Mouse (Mus musculus) right cerebral cortex, postnatal 14 days (tissue): ENCODE measurements around the gene Exoc6.

Experiments
- DNase-seq: peaks from one replicate; pipeline ENCODE4 v3.0.0; 2022

The Exoc6 gene

DNA sequence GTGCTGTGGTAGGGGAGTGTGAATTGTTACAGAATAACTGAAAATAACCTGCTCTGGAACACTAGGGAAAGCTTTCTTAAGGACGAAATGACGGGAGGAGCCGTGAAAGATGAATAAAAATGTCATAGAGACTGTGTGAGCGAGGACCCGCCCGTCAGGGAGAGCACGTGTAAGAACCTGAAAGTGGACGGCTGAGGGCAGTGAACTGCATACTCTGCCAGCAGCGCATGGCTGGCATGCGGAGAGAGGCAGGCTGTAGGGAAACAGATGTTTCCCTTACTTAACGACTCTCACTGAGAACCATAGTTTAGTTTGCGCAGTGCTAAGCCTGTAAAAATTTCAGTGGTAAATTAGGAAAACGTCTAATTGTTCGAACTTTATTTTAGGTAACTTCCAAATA, 35.0 kb downstream of the Exoc6 start:
- DNase-seq = no peak

DNA sequence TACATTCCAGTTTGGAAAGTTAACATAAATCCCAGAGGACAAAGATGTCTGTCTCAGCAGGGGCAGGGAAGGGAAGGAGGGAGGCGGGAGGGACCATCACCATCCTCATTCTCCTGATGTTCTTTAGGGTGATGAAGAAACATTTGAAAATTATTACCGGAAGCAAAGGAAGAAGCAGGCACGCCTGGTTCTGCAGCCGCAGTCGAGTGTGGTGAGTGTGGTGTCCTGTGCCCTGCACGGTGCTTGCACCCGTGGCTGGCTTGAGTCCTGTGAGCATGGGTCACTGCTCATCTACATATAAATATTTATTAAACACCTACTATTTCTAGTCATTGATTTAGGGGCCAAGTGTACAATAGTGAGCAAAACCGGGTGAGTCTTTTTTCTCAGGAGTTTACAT, 35.5 kb downstream of the Exoc6 start:
- no peak for DNase-seq

DNA sequence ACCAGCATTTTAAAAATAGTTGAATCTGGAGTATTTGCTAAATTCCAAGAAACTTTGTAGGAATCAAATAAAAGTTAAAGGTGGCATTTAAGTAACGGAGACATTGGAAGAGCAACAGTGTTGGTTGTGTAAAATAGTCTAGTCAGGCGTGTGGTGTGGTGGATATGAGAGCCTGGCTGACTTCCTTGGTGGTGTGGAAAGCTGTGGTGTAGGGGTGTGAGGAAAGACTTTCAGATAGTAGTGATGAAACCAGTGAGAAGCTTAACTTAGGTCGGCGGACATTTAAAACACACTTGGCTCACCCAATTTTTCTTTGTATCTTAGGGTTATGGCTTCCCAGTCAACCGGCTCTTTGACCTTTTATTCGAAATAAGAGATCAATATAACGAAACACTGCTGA, 40.3 kb downstream of the Exoc6 start:
- no peak for DNase-seq

DNA sequence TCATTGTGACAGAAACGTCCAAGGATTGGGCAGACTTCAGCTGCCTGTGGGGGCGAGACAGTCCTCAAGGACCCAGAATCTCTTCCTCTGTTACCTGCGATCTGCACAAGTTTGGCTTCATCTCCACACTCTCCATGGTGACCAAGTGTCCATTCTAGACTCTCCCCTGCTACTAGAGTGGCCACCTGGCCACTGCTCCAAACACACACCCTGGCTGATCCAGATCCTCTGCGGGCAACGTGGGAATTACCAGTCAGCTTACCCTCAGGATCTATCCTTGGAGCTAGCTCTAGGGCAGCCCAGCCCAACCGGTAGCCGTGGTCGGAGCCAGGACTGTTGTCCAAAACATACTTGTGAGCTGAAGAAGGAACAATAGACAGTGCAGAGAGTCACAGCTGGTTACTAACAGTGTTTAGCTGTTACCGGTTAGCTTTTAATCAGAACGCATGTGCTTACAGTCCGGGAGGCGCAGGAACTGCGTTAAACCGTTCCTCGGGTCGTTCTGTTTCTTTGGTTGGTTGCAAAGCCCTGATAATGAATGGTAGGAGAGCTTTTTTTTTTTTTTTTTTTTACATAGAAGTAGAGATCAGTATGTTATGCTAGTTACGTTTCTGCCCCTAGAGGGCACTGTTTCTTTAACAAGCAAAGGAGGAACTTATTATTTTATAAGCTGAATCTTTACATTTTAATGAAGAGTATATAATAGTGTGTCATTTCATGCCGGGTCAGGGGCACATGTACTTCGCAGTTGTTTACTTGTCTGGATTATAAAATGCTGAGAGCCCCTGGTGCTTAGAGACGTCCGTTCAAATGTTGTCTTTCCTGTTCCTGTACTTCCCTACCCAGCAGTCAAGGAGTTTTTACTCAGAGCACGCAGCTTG, 52.0 kb downstream of the Exoc6 start:
- no peak for DNase-seq

DNA sequence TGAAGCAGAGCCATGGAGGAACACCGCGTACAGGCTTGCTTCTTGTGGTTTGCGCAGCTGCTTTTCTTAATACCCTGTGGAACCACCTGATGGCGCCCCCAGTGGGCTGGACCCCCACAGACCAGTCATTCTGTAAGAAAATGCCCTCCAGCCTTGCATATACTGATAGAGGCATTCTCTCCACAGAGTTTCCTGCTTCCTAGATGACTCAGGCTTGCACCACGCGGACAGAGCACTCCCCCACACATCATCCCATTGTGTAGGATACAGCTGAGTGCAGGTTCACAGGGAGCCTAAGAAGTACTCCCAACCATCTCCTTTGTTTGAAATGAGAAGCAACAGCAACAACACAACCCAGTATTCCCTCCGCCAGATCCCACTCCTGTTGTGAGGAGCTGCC, 59.8 kb downstream of the Exoc6 start:
- DNase-seq = no peak

DNA sequence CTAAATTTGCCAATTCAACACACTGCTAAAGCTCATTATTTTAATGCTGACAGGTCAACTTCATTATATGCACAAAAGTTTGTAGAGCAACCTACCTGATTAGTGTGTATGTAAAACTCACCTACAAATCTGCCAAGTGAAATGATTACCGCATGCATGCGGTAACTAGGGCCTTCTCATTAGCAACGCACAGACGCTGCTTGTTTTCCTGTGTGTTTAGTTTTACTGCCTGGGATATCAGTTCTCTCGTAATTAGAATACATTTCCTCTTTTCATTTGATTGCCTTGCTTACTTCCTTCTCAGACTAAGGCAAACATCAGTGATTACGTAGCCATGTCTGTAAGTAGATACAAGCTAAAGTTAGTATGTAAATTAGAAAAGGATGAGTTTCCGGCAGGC, 62.7 kb downstream of the Exoc6 start:
- no peak for DNase-seq

DNA sequence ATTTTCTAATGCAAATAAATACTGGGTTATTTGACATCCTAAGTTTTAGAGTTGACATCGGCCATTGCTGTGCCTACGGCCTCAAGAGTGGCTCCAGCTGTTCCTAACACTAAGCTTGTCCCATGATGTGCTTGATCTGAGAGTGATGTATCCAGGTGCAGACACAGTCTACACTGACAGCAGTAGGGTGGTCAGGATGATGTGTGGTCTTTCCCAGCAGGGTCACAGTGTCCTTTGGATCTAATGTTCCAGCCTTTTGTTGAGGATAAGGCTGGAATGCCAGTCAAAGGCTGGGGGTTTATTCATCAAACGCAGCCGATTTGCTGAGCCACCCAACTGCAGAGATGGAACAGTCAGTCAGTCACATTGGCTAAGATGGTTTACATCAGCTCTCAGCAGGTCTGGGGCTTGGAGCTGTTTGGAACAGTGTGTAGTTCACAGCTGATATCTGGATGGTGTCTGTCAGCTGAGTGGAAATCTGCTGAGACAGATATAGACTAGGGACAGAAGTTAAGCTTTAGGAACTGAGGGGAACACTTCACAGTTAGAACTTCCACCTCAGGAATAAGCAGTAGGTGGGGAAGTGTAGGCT, 64.9 kb downstream of the Exoc6 start:
- DNase-seq = no peak

DNA sequence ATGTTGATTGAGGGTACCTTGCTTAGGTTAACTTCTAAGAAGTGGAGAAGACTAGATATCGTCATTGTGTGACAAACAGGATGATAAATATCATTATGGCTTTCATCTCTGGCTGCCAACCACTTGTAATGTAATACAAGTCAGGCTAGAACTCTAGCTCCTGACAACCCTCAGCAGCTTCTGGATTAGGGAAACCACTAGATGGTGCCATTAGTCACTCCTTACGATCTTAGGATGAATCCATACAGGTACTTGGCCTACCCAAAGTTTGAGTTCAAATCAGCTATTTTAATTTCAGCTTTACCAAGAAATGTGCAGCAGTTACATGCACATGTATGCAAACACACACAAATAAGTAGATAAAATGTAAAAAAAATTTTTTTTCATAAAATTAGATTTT, 97.8 kb downstream of the Exoc6 start:
- no peak for DNase-seq

DNA sequence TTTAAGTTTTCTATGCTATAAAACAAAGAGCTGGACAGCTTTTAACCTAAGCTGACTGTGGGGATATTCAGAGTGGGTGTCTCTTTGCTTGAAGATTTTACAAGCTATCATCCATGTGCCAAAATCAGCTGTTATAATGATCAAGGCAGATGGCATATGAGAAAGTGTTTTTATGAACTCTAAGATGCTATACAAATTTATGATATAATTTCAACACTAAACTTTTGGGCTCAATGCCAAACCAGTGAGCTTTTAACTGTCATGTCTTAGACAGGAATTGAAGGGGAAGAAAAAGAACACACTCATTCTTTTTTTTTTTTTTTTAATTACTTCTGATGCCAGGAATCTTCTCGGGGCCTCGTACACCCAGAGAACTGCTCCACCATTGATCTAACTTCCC, 100.3 kb downstream of the Exoc6 start:
- DNase-seq = no peak

- DNase-seq = no peak
These were observed 103.8 kb downstream of the Exoc6 start for GRCm38 (mm10) chr19:37654012-37654411.

GRCm38 (mm10) chr19:37656441-37656840, 106.2 kb downstream of the Exoc6 start:
- no peak for DNase-seq

DNA sequence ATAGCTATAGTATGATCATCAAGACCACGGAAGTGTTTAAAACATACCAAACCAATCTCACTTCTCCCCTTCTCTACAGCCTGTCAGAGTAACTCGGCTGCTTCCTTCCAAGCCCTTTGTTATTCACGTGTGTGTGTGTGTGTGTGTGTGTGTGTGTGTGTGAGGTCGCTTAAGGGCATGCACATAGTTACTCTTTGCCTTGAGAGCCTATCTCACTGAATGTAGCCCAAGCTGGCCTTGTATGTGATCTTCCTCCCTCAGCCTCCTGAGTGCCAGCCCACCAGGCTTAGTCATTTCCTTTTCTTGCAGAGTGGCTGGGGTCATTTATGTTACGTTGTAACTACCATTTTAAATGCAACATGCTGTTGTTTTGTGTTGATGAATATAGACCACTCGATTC, 115.0 kb downstream of the Exoc6 start:
- DNase-seq = no peak

GRCm38 (mm10) chr19:37667855-37668594, 117.8 kb downstream of the Exoc6 start:
- DNase-seq = no peak

- no peak for DNase-seq
These were observed 118.4 kb downstream of the Exoc6 start for GRCm38 (mm10) chr19:37668657-37669056.

GRCm38 (mm10) chr19:37669486-37669885, 119.3 kb downstream of the Exoc6 start:
- no peak for DNase-seq

- DNase-seq = no peak
These were observed 123.2 kb downstream of the Exoc6 start for GRCm38 (mm10) chr19:37673393-37673792.

DNA sequence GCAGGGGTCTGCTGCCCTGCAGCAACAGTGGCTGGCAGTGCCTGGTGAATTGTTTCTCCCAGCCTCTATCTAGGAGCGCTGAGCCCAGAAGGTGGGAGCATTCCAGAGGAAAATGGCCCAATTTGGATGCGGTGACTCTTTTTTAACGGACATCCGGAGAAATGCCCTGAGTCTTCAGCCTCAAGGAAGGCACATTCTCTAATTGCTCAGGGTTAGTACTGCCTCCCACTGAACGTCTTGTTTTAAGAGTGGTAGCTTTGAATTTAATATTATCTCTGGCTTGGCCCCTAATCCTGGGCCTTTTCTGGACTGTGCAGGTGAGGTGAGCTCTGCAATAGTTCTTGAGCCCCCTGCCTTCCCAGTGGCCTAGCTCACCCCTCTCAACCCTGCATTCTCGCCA, 135.1 kb downstream of the Exoc6 start, which contains the start of gene Cyp26c1:
Gene Cyp26c1, plus strand, starts transcription at position 301 of the 400 bp plus-strand sequence.
- no peak for DNase-seq

GRCm38 (mm10) chr19:37686347-37686746, 136.1 kb downstream of the Exoc6 start:
- DNase-seq = no peak

DNA sequence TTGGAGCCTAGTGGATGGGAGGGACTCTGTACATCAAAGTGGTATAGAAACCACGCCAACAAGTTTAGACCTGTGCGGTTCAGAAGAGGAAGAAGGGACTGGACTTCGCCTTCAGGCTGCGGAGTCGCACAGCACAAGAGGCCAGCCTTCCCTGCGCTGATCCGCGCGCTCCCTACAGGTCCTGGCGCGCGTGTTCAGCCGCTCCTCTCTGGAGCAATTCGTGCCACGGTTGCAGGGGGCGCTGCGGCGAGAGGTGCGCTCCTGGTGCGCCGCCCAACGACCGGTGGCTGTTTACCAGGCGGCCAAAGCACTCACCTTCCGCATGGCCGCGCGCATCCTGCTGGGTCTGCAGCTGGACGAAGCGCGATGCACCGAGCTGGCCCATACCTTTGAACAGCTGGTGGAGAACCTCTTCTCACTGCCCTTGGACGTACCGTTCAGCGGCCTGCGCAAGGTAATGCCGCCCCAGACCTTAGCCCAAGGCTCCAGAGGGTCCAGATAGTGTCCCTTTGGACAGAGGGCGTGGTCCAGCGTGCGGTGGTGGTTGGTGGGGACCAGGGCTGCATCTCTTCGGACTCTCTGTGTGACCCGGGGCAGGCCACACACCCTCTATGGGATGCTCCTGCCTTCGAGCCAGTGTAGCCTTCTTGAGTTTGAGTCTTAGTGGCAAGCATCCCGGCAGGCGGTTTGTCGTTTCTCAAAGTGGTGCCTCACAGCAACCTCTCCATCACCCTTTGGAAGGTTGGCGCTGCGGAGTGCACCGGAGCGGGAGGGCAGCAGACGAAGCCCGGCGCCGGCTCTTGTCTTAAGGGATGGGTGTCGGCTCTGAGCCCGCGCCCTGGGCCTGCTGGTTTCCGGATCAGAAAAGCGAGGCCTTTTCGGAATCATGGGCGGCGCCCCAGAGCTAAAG, 137.0 kb downstream of the Exoc6 start:
- DNase-seq = no peak

GRCm38 (mm10) chr19:37689478-37689877, 139.3 kb downstream of the Exoc6 start:
- no peak for DNase-seq

DNA sequence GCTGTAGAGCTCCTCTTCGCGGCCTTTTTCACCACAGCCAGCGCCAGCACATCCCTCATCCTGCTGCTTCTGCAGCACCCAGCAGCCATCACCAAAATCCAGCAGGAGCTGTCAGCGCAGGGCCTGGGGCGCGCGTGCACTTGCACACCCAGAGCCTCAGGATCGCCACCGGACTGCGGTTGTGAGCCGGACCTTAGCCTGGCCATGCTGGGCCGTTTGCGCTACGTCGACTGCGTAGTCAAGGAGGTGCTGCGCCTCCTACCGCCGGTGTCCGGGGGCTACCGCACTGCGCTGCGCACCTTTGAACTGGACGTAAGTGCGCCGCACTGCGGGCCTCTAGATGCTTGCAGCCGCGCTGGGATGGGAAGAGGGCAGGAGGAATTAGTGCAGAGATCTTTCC, 140.5 kb downstream of the Exoc6 start:
- DNase-seq = no peak

DNA sequence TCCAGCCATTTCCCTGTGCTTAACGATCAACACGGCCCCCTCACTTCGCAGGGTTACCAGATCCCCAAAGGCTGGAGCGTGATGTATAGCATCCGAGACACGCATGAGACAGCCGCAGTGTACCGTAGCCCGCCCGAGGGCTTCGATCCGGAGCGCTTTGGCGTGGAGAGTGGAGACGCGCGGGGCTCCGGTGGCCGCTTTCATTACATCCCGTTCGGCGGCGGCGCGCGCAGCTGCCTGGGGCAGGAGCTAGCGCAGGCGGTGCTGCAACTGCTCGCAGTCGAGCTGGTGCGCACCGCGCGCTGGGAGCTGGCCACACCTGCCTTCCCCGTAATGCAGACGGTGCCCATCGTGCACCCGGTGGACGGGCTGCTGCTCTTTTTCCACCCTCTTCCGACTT, 142.7 kb downstream of the Exoc6 start:
- DNase-seq = peak; percentile 60

DNA sequence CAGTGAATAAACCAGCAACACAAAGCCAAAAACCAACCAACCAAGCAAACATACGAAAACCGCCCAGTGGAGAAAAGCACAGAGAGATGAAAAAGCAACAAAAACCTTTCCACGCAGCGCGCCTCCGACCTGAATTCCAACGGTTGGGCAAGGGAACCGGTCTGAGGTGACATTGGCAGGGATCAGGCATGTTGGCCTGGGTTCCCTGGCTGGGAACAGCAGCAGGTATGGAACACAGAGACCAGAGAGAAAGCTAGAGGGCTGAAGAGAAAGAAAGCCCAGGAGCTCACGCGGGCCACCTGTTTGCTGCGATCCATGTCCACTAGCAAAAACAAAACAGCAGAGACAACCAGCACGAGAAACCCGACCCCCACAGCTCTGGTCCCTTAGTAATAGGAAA, 144.9 kb downstream of the Exoc6 start:
- DNase-seq = no peak
